Mouse (Mus musculus) CH12.LX (cell line): ENCODE results near the gene Snrpd2. TPM values are rescaled to one million over a fixed set of nuclear protein-coding genes. Genes with fewer than 3 reads are reported as not detected.

Source experiments
- DNase-seq: peaks from one replicate; pipeline ENCODE4 v3.0.0-alpha.2; 2013; ENCODE audit errors: extremely low read depth
- H3K27ac ChIP-seq: 2 replicates; pipeline ENCODE4 v1.5.1; 2012; ENCODE audit warnings: low read depth, mild to moderate bottlenecking, control low read depth, moderate library complexity; ENCODE audit not compliant: insufficient read depth
- H3K27me3 ChIP-seq: replicated peaks from 2 replicates; pipeline ENCODE3; 2012; ENCODE audit warnings: inconsistent platforms
- H3K36me3 ChIP-seq, 2 experiments: replicated peaks in 1 of 2; 2 replicates each; pipeline versions ENCODE3 to v1.6.1; 2012; ENCODE audit warnings: inconsistent platforms in 1 of 2, low read length in 1 of 2, mild to moderate bottlenecking in 1 of 2, mixed read lengths in 1 of 2, moderate library complexity in 1 of 2; ENCODE audit not compliant: control insufficient read depth in 1 of 2, insufficient read depth in 1 of 2
- H3K4me1 ChIP-seq, 2 experiments: 2 replicates each; pipeline ENCODE4 v1.6.1; 2012; ENCODE audit warnings: inconsistent platforms in 1 of 2, moderate library complexity in 1 of 2; ENCODE audit not compliant: insufficient read depth in 2 of 2, control insufficient read depth in 1 of 2
- H3K4me2 ChIP-seq: 2 replicates; pipeline ENCODE4 v1.6.1; 2012; ENCODE audit warnings: low read depth, mild to moderate bottlenecking, control low read depth; ENCODE audit not compliant: poor library complexity, insufficient read depth, severe bottlenecking
- H3K4me3 ChIP-seq, 3 experiments: fragments of 150-350 bp in 1 of 3; sonication (generic) in 1 of 3; replicated peaks in 1 of 3; 2 replicates each; pipeline versions ENCODE3 to v1.5.1; 2011 to 2012; ENCODE audit warnings: low read depth in 2 of 3, low read length in 2 of 3, mild to moderate bottlenecking in 2 of 3, moderate library complexity in 2 of 3, control low read depth in 1 of 3, improper control_type of control experiment in 1 of 3, inconsistent platforms in 1 of 3, mixed read lengths in 1 of 3; ENCODE audit not compliant: poor library complexity in 1 of 3
- H3K79me2 ChIP-seq: replicated peaks from 2 replicates; pipeline ENCODE4 v1.6.1; 2012; ENCODE audit warnings: mild to moderate bottlenecking, moderate library complexity; ENCODE audit not compliant: control insufficient read depth, poor library complexity, insufficient read depth, severe bottlenecking; ENCODE audit errors: extremely low read depth
- H3K9ac ChIP-seq: 2 replicates; pipeline ENCODE4 v1.6.1; 2012; ENCODE audit warnings: low read depth, mild to moderate bottlenecking, control low read depth, moderate library complexity; ENCODE audit not compliant: insufficient read depth
- H3K9me3 ChIP-seq: replicated peaks from 2 replicates; pipeline ENCODE3; 2012; ENCODE audit warnings: low read length, inconsistent platforms, mixed read lengths
- BHLHE40 ChIP-seq: IDR thresholded peaks from 2 replicates; pipeline ENCODE4 v1.6.1; 2011; ENCODE audit warnings: mild to moderate bottlenecking, low read depth, low read length, improper control_type of control experiment
- CHD2 ChIP-seq: IDR thresholded peaks from 2 replicates; pipeline ENCODE4 v1.6.1; 2011; ENCODE audit warnings: low read length, improper control_type of control experiment
- CTCF ChIP-seq, 2 experiments: IDR thresholded peaks in 1 of 2; conservative IDR thresholded peaks in 1 of 2; 2 replicates each; pipeline ENCODE4 v1.5.1; 2011 to 2012; ENCODE audit warnings: low read depth in 2 of 2, low read length in 2 of 2, improper control_type of control experiment in 1 of 2, inconsistent platforms in 1 of 2, mild to moderate bottlenecking in 1 of 2, moderate library complexity in 1 of 2
- ELF1 ChIP-seq: IDR thresholded peaks from 2 replicates; pipeline ENCODE4 v1.6.1; 2014; ENCODE audit warnings: low read depth, mild to moderate bottlenecking, inconsistent platforms, low read length, improper control_type of control experiment
- EP300 ChIP-seq: IDR thresholded peaks from 2 replicates; pipeline ENCODE4 v1.6.1; 2011; ENCODE audit warnings: low read length, improper control_type of control experiment
- ETS1 ChIP-seq: conservative IDR thresholded peaks from 2 replicates; pipeline ENCODE4 v1.6.1; 2012; ENCODE audit warnings: low read depth, mild to moderate bottlenecking, inconsistent platforms, low read length, improper control_type of control experiment, moderate library complexity
- GABPA ChIP-seq: IDR thresholded peaks from 2 replicates; pipeline ENCODE4 v1.6.1; 2012; ENCODE audit warnings: low read depth, low read length, improper control_type of control experiment, inconsistent platforms; ENCODE audit not compliant: insufficient replicate concordance
- IRF4 ChIP-seq: IDR thresholded peaks from 2 replicates; pipeline ENCODE4 v1.6.1; 2014; ENCODE audit warnings: low read depth, mild to moderate bottlenecking, inconsistent platforms, low read length, improper control_type of control experiment
- JUN ChIP-seq: IDR thresholded peaks from 2 replicates; pipeline ENCODE4 v1.6.1; 2011; ENCODE audit warnings: low read depth, mild to moderate bottlenecking, low read length, improper control_type of control experiment, moderate library complexity; ENCODE audit not compliant: insufficient read depth
- MAZ ChIP-seq: IDR thresholded peaks from 2 replicates; pipeline ENCODE4 v1.6.1; 2012; ENCODE audit warnings: low read depth, mild to moderate bottlenecking, inconsistent platforms, low read length, improper control_type of control experiment, moderate library complexity
- MEF2A ChIP-seq: IDR thresholded peaks from 2 replicates; pipeline ENCODE4 v1.6.1; 2014; ENCODE audit warnings: low read depth, mild to moderate bottlenecking, inconsistent platforms, low read length, improper control_type of control experiment, borderline replicate concordance
- NELFE ChIP-seq: IDR thresholded peaks from 2 replicates; pipeline ENCODE4 v1.6.1; 2011; ENCODE audit warnings: low read depth, low read length, improper control_type of control experiment
- POLR2AphosphoS2 ChIP-seq: IDR thresholded peaks from 2 replicates; pipeline ENCODE4 v1.6.1; 2011; ENCODE audit warnings: low read depth, low read length, improper control_type of control experiment
- RAD21 ChIP-seq: IDR thresholded peaks from 2 replicates; pipeline ENCODE4 v1.6.1; 2011; ENCODE audit warnings: low read depth, mild to moderate bottlenecking, low read length, improper control_type of control experiment, moderate library complexity
- SIN3A ChIP-seq: IDR thresholded peaks from 2 replicates; pipeline ENCODE4 v1.6.1; 2012; ENCODE audit warnings: low read length, improper control_type of control experiment, inconsistent platforms
- TBP ChIP-seq: conservative IDR thresholded peaks from 2 replicates; pipeline ENCODE4 v1.6.1; 2011; ENCODE audit warnings: low read depth, low read length, improper control_type of control experiment
- ZC3H11A ChIP-seq: IDR thresholded peaks from 2 replicates; pipeline ENCODE4 v1.6.1; 2012; ENCODE audit warnings: low read depth, mild to moderate bottlenecking, inconsistent platforms, low read length, improper control_type of control experiment
- ZKSCAN1 ChIP-seq: IDR thresholded peaks from 2 replicates; pipeline ENCODE4 v1.6.1; 2012; ENCODE audit warnings: low read depth, inconsistent platforms, low read length, improper control_type of control experiment, borderline replicate concordance
- ZMIZ1 ChIP-seq: IDR thresholded peaks from 2 replicates; pipeline ENCODE4 v1.6.1; 2012; ENCODE audit warnings: low read depth, mild to moderate bottlenecking, inconsistent platforms, low read length, improper control_type of control experiment
- dilution Hi-C: fragments of 300-500 bp; cut with MboI; formaldehyde crosslinking; loops from 2 replicates; pipeline ENCODE4 v1.14.3; 2020; ENCODE audit warnings: low sequenced_read_pairs; ENCODE audit not compliant: extremely low pct_unique_long_range_greater_than_20kb, extremely low pct_ligation_motif_present
- in situ Hi-C: fragments of 300-500 bp; cut with MboI; formaldehyde crosslinking; loops from 3 replicates; pipeline ENCODE4 v1.14.3; 2019; ENCODE audit warnings: low sequenced_read_pairs, low pct_ligation_motif_present, low pct_unique_long_range_greater_than_20kb, mixed read lengths
- polyA plus RNA-seq: library from polyadenylated mRNA; unstranded; fragments of >175 nt; gene quantifications from 2 replicates; pipeline ENCODE4 v1.2.1, GENCODE M21; 2012; ENCODE audit warnings: low read depth; ENCODE audit not compliant: insufficient read length
- total RNA-seq, 2 experiments: library from RNA; depleted of rRNA; stranded (reverse); fragments of 300-350 nt in 1 of 2; fragments of >200 nt in 1 of 2; gene quantifications; 2 replicates each; pipeline ENCODE4 v1.2.3; 2012 to 2014

Snrpd2 gene
- total and polyA plus RNA-seq, 3 experiments, result 177 to 348 (median 213) TPM

DNA sequence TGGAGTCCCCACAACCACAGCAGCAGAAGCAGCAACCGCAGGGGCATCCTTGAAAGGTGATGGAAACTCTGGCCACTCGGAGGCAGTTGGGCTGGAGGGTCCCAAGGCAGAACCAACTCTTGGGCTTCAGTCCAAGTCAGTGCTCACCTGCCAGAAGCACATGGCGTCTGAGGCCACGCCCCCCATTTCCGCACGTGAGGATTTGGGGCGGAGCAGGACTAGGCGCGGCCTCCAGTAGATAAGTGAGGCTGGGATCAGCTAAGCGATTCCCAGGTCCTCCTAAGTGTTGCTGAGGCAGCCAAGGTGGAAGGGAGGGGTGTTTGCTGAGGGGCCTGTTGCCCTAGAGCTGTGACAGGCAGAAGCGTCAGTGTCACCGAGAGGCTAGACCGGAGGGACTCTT lies 15.5 kb downstream of the Snrpd2 start:
- Histone ChIP-seq H3K4me1 (peaks cover 0 to 4% of the 10 kb centered on the region in 2 experiments; a peak in 1 of 4 replicates), H3K27me3 (peaks cover 51% of the 10 kb centered on the region), H3K79me2 (no peaks in the 10 kb centered on the region)
- in situ Hi-C loops, result loop anchor here (10.0 kb wide), 1 partner anchor 190 kb away; the partner anchor contains the start of genes Cd3eap and Ppp1r13l
- TF ChIP-seq BHLHE40 (peak; percentile 77), MEF2A (no peak)
- TF ChIP-seq, all 38 proteins: peak for 1
- Histone ChIP-seq H3K9ac (no peak overlapping the region), H3K36me3 (no peaks in the 10 kb centered on the region), H3K4me2 (no peak overlapping the region), H3K9me3 (peaks cover 15% of the 10 kb centered on the region), H3K4me3 (no peak overlapping the region), H3K27ac (no peak overlapping the region)
- no peak for DNase-seq
- dilution Hi-C loops, result no loop called here

DNA sequence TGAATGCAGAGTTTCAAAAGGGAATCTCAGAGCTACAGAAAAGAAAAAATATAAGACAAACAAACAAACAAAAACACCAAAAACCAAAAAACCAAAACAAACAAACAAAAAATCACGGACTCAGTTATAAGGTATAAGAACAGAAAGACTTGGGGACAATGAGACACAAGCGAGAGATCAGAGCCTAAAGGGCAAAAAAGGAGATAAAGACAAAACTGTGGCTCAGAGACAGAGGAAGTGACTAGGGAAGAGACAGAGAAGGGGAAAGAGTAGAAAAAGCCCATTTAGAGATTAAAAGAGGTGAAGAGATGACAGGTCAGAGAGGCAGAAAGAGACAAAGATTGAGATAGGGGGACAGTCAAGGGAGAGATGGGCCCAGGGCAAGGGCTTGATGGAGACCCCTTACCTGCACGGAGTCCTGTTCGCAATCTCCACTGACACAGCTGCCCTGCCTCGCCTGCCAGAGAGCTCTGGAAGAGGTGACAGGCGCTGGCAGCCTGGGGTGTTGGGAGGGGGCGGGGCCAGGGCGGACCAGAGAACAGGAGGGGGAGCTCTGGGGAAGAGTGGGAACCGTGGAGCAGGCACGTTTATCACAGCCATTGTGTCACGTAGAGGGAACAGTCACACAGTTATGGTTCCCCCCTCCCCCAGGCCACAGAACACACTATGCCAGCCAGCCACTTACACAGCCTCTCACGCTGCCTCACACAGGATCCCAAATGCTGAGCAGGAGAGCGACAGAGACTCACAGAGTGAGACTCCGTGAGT lies 16.3 kb downstream of the Snrpd2 start, which contains the start of gene Gipr:
Gene Gipr, minus strand, starts transcription at position 472 of the 768 bp plus-strand sequence.
- Histone ChIP-seq H3K4me2 (no peak within 1 kb of the TSS), H3K27me3 (peaks cover 58% of the 10 kb centered on the region), H3K27ac (no peak within 1 kb of the TSS), H3K79me2 (no peaks in the 10 kb centered on the region), H3K4me3 (no peak within 1 kb of the TSS), H3K9me3 (peaks cover 15% of the 10 kb centered on the region), H3K36me3 (no peaks in the 10 kb centered on the region), H3K4me1 (peaks cover 0 to 4% of the 10 kb centered on the region in 2 experiments; a peak in 1 of 4 replicates), H3K9ac (no peak within 1 kb of the TSS)
- dilution Hi-C loops (no loop called here), in situ Hi-C loops (loop anchor here (10.0 kb wide), 1 partner anchor 189 kb away; the partner anchor contains the start of genes Cd3eap and Ppp1r13l)
- TF ChIP-seq NELFE (no peak), POLR2AphosphoS2 (no peak), GABPA (no peak), ZMIZ1 (no peak), EP300 (no peak), ZC3H11A (no peak), IRF4 (no peak), MAZ (no peak), TBP (no peak), ZKSCAN1 (no peak), JUN (no peak), CTCF (conservative IDR thresholded peaks at IDR 0.05 in 1 of 2, IDR thresholded peaks at IDR 0.05 in 1 of 2; ENCODE audit: low read depth in 2 of 2, low read length in 2 of 2) (no peak), CHD2 (no peak), ETS1 (no peak), RAD21 (no peak), ELF1 (no peak), SIN3A (no peak)
- DNase-seq, result no peak
